Mouse (Mus musculus): ENCODE data around the gene Wars2.

Wars2 gene

DNA sequence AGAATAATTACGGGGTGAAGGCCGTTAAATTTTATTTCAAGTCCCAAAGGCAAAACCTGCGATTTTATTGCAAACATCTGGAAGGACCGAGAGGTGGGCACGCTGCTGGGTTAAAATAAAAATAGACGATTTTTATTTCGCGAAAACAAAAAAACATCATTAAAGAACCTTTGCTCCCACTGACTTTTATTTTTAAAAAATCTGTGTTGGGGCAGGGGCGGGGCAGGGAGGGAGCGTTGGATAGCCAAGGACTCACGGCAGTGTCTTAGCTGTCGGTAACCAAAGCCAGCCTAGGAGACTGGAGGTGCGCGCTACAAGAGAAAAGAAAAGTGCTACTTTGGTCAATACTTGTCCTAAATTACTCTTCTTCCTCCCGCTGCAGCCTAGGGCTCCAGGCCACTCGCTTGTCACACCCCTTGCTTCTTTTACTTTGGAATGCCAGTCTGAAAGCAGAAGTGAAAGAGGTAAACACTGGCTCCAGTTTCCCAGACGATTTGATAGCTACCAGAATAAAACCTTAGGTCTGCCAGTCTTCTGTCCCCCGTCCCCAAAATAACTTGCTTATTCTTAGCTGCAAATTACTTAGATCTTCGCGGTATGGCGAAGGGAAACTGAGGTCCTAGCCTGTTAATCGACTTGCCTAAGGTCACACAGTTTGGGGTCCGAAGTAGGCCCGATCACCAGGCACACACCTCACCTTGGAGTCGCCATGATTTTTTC is 108.1 kb downstream of the Wars2 start:
- DNase-seq (ENCODE audit: low spot score), result no peak

DNA sequence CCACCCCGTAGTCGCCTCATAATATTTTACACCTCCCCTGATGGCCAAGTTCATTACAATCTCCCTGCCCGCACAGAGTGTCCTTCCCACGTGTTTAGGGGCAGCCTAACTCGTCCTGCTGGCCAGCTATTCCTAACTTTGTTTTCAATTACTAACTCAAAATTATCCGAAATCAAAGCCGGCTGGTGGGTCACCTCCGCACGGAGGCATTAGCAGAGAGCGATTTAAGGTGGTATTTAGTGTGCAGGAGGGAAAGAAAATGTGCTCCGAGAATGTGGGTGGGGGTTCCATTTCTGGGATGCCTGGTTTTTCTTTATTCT is 108.6 kb downstream of the Wars2 start:
- no peak for DNase-seq (ENCODE audit: low spot score)

DNA sequence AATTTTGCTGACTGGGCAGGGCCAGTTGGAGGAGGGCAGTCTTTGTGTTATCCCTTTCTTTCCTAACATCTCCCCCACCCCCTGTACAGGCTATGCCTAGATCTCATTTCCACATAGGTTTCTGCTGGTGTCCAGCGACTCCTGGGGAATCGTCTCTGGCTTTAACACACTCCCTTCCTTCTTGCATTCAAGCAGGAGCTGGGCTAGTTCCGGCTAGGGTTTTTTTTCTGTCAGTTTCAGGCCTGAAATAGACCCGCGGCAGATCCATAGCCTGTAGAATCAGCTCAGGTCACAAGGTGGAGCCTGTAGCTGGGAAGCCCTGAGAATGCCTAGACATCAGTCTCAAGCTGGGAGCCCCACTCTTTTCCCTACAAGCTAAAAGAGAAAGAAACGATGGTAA is 109.0 kb downstream of the Wars2 start:
- DNase-seq (ENCODE audit: low spot score), result no peak

DNA sequence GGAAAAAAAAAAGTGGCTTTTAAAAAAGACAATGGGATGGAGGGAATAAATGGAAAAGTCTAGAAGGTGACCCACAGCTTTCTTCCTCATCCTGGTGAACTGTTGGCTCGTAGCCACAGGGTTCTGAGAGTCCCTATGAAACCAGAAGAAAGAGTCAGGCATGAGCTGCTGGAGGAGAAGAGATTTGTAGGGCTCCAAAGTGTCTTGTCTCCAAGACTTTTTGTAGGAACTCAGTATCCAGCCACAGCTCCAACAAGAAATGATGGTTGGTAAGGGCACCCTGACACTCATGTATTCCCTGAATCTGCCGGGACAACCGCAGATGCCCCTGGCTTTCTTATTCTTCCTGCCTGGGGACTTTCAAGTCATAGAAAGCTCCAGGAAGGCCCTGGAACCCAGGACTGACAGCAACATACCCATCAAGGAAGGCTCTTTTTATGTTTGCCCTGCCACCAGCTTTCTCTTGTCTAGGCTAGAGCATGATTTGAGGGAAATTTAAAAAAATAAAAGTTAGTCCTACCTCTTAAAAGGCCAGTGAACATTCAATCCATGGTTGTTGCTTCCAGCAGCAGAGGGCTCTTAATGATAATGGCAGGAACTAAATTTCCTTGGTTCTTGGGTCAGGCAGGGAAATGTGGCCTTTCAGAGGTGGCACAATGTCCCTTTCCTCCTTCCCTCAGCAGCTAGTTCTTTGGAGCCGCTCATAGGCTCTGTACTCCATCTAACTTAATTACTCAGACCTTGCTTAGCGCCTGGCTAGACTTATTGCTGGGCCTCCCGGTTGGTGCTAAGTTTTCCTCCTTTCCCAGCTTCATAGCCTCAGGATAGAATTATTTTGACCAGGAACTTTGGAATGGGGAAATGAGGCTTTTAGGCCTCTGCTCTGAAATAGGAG is 110.7 kb downstream of the Wars2 start:
- no peak for DNase-seq (ENCODE audit: low spot score)

DNA sequence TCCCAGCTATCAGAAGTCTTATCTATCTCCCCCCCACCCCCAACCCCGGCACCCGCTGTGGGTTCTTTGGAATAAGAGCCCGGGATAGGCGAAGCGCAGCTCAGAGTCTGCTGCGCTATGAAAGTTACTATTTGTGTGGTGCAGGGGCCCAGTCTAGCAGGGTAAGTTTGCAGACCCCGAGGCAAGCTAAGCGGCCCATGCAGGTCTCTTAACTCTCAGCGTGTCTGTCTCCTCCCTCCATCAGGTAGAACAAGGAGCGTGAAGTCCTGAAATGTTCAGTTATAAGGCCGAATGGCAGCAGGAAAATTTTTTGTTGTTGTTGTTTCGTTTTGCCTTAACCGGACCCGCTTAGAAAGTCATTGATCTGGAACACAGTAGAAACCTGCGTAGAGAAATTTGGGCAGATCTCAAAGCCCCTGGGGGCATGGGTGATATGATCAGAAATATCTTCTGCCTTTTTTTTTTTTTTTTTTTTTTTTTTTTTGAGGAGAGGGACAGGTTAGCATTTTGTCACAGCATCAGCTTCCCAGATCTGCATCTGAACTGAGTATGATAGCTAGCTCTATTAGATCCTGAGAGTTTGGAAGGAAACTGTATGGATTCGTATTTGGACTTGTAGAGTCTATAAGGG is 111.7 kb downstream of the Wars2 start:
- DNase-seq (ENCODE audit: low spot score), result no peak

DNA sequence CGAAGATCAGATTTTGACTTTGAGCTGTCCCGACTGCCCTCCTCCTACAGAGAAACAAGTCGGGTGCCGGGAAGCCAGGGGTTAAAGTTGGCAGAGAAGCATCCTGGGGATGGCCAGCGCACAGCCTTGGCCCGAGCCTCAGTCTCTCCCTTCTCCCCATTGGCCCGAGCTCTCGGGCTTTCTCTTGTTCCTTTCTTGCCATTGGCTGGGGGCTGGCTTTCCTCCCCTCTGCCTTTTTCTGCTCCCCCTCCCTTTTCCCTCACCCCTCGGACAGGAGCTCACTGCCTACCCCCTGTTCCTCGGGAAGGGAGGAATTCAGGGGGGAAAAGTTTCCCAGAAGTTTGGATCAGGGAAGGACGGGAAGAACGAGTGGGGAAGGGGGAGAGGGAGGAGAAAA is 112.2 kb downstream of the Wars2 start:
- DNase-seq (ENCODE audit: low spot score), result no peak

DNA sequence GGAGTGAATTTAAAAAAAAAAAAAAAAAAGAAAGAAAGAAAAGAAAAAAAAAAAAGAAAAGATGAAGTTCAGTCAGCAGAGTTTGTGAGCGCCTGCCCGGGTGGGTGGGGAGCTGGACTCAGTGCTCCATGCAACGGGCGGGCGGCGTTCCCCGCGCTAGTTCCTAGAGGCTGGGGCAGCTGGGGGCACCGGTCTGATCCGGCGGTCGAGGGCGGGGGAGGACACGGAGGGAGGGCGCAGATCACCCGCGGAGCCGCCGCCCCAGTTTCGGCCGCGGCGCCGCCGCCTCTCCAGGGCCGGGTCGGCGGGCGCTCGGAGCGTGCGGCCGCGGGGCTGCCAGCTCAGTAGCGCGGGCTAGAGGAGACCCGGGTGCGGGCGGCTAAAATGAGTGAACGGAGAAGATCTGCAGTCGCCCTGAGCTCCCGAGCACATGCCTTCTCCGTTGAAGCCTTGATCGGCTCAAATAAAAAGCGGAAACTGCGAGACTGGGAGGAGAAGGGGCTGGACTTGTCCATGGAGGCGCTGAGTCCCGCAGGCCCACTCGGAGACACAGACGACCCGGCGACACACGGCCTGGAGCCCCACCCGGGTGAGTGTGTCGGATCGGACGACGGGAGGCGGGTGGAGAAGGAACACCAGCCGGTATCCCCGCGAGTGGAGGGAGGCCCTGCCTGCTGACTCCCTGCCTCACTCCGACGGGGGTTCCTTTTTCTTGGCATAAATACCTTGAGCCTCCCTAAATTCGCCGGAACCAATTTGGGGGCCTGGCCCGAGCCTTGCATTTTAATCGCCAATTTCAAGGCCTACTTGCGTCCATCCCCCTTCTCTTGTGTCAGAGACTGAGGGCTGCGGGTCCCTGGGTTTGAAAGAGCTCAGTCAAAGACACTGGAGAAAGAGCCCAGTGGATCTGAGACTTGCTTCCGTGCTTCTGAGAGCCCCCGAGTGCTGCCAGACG is 112.9 kb downstream of the Wars2 start:
- no peak for DNase-seq (ENCODE audit: low spot score)

DNA sequence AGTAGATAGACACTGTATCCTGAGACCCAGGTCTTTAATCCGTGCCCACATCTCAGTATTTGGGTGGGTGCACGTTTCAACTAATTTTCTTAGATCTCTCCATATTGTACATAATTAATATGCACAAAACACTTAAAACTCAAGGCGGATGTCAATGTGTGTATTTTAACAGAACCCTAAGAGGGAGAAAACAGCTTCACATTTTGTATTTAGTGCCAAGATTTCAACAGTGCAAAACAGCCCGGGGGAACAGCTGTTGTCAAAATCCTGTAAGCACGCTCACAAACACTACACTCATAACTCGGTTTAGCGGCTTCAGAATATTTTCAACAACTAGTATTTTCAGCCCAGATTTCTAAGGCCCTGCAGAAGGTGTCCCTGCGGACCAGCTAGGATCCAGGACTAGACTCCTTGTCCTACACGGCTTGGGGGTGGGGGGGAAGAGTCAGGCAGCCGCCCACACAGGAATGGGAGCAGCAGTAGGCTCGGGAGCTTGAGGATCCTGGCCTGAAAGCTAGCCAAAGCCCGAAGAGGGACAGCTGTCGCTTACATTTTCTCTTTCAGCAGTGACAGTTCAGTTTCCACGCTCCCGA is 113.8 kb downstream of the Wars2 start:
- DNase-seq (ENCODE audit: low spot score), result no peak

DNA sequence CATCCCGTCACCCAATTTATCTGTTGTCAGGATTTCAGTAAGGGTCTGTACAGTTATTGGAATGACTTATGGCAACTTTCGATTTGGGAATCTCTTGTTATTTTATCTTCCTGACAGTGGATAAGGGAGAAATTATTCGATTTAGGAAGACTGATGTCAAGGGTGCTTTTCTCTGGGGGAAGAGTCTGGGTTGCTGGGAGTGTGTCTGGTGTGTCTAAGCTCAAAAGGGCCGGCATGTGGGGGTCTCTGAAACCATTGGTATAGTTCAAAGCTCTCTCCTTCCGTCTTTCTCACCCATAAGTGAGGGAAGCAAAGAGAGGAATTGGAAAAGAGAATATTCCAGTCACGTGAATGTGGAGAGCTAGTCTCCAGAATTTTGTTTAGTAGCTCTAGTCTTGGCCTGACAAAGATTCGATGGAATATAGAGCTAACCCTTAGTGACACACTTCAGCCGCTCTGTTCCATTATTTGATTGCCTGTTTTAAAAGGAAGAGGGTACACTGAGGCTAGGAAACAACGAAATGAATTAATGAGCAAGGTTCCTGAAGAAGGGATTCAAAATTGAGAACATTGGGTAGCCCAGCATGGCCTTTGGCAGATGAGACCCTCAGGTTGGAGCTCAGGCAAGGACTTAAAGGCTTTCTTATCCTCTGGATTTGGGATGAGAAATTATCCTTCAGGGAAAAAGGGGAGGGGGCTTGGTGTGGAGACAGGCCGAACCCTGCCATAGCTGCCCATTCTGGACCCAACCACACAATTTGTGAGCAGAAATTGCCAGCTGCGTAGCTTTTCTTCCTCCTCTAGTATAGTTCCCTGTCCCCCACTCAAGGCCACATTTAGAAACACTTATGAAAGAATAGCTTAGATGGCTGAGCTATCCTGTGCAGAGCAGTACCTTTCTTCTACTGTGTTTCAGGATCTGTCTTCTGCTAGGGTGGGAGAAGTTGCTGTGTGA is 114.8 kb downstream of the Wars2 start:
- no peak for DNase-seq (ENCODE audit: low spot score)

DNA sequence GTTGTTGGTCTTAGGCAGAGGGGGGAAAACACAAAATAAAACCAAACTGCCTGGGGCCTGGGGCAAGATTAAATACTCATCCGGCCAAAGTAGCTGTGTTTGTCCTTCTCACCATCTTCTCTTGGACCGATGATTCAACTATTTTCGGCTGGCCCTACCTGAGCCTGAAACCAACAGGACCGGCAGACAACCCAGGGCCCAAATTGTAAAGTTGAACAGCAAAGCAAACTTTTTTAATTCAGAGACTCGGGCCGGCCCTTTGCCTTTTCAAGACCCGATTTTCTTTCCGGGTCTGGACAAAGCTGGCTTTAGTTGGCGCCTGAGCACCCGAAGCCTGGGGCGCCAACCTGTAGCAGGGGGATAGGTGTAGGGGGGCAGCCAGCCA is 115.5 kb downstream of the Wars2 start:
- DNase-seq (ENCODE audit: low spot score), result no peak

DNA sequence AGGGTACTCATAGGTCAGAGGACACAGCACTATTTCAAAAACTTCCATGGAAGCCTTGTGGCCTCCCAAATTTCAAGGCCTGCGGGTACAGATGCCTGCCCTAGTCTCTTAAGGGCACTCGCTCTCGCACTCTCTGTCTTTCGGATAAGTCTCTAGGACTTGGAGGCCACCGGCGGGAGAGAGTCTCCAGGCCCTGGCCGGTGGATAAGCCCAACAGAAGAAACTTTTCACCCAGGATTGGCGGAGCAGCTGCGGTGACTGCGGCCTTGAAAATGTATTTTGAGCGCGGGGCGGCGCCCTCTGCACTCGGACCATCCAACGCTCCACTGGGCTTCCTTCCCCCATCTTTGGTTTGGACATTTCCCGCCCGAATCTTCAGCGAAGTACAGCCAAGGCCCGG is 115.9 kb downstream of the Wars2 start:
- DNase-seq (ENCODE audit: low spot score), result no peak

DNA sequence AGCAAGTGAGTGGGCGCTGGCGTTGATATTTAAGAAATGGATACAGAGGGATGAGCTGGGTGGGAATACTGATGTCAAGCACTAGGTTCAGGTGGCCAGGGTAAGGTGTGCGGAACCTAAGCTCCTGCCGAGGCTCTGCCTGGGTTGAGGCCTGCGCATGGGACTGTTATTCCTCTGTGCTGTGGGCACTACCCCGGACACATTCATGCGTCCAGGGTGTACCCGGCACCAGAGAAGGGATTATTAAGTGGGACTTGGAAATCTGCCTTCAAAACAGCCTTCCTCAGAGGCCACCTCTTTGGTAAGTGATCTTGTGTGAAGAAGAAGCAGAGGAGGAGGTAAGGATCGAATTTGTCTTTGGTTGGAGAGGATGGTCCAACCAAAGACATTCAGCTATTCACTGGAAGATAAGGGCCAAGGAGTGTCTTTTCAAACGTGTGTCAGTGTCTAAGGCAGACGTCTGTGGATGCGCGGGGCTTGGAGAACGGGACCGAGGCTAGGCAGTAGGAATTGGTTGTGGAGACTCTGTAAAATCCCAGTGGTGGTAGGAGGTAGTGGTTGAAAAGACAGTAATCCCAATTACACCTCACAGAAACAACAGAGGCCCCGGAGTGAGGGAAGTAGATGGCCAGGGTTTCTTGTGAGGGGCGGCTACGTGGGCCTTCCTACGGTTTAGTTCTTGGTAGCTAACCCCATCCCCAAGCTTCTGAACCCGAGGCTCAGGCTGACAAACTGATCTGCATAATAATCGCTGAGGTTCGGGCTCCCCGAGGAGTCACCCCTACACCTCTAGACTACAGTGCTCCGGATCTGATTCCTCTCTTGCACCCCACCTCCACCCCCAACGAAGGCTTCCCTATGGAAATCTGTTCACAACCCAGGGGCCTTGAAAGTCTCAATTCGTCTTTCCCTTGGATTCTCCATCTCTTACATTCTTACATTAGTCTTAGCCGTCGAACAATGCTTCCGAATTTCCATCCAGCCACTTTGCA is 117.0 kb downstream of the Wars2 start:
- DNase-seq (ENCODE audit: low spot score), result no peak

DNA sequence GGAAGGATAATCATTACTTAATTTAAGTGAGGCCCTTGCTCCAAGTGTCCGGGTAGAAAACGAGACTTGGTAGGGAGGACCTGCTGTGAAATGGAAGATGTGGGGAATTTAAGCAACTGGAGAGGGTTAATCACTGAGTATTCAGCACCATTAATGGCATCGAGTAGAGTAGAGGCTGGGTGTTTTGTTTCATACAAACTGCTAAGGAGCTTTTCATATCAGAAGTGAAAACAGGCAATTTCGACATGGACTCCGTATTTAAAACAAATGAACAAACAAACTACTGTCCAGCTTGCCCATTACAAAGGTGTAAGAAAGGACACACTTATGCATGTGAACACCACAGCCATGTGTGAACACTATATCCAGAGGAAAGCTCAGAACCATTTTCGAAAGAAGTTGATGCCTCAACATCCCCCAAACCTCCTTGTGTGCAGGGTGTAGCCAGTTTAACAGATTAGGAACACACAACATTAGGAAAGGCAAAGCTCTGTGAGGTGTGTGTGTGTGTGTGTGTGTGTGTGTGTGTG is 118.9 kb downstream of the Wars2 start:
- no peak for DNase-seq (ENCODE audit: low spot score)

DNA sequence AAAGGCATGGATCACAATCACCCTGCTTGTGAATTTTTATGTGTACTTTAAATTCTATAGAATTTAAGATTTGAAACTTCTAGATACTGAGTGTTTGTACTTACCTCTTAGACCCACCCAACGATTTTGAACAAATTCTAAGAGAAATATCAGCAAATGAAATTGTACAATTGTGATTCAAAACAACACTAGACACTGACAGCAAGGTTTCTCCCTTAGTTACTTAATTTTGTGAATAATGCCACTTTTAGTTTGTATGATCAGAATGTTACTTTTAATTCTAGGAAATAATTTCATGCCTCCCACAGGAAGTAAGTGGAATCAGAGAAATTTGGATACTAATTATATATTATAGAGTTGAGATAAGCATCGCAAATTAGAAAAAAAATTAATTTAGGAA is 119.5 kb downstream of the Wars2 start:
- no peak for DNase-seq (ENCODE audit: low spot score)

DNA sequence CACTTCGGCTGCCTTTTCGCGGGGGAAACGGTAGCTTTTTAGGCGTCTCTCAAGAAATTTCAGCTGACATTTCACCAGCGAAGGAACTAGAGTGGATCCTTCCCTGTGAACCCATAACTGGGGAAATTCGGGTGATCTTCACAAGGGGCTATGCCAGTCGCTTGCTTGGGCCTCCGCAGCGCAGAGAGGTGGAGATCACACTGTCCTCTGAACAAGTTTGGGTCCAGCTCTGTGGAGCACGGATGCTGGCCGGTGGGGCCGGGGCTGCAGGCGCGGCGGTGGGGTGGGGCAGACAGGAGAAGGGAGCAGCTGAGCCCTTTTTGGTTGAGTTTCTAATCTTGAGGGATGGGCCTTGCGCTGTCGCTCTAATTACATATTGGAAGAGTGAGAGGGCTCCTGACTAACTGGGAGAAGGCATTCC is 120.5 kb downstream of the Wars2 start:
- no peak for DNase-seq (ENCODE audit: low spot score)

DNA sequence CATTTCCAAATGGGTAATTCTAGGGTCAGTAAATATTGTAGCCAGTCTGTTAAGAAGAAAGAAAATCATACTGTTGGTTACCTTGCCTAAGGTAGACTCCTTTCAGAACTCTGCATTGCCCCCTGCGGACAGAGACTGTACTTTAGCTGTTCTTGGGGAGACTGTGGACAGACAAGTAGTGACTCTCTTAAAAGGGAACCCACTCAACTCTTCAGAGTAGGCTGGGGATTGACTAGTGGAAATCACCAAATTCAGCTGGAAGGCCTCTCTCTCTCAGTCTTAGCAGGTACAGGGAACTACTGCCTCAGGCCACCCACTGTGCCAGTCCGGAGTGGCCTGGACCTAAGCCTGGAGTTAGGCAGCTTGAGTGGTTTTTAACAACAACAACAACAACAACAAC is 121.1 kb downstream of the Wars2 start:
- DNase-seq (ENCODE audit: low spot score), result no peak

DNA sequence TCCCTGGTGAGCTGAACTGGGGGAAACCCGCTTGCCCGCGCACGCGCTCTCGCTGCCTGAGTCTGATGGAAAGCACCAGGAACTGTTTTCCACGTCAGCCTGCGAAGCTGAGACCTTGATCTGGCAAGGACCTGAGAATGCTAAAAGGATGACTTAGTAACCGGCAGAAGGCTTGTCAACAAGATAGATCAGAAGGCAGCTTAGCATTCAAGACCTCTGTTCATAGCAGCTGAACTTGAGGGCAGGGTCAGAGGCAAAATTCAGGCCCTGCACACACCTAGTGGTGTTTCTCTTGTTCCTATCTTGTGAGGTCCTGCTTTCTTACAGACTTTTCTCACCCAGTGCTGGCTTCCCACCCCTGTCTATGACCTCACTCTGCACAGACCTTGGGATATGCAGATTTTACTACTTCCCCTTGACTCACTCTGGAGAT is 122.6 kb downstream of the Wars2 start:
- no peak for DNase-seq (ENCODE audit: low spot score)

DNA sequence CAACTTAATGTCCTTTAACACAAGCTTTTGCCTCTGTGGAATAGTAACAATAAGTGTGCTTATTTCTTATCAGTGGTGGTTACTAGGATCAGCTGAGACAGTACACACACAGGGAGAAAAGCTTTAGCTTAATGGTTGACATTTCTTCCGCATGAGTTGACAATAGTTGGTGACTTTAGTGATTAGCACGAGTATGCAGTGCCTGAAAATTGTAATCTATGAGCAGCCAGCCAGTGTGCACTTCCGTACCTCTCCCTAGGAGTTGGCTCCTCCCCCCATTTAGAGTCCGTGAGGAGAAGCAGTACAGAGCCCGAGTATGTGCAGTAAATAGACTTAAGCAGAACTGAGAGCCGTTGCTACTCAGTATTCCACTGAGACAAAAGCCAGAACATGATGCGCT is 123.8 kb downstream of the Wars2 start:
- no peak for DNase-seq (ENCODE audit: low spot score)

DNA sequence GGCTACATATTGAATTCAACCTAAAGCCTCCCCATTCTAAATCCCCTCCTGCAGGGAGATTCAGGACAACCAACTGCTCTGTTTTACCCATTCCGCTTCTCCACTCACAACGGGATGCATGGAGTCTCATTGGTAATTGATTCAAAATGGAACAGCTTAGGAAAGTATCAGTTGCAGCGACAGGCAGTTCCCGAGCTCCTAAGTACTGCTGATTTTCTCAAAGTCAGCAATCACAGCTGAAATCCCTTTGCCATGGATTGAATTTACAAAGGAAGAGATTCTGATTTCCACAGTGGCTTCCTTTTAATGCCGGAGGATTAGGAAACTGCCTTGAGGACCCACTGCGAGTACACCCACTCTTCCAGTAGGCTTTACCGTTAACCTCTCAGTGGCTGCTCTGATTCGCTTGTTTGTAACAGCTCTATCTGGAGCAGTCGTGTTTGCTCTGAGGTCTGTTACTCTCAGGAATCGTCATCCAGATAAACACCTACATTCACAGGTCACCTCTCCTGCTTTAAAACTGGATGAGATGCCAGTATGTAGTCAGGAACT is 126.0 kb downstream of the Wars2 start:
- no peak for DNase-seq (ENCODE audit: low spot score)
